11 mouse cellular contexts compared by ENCODE assay signal in the genomic region with DNA sequence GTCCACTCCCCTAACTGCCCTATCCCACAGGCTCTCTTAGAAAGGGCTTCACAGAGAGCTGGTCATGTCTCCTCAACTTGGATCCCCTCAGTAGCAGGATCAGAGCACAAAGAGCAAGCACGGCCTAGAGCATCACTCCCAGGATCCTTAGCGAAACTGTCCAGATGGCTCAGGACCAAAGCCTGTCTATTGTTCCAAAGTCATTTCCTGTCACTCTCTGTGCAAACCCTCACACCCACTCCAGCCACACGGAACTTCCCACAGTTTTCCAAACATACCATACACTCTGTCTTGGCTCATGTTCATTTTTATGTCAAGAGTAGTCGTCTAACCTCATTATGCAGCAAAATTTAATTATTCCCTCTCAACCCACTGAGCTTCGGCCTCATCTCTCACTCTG. TPM values are rescaled to one million over a fixed set of nuclear protein-coding genes. Genes with fewer than 3 reads are reported as not detected.
DNase-seq lines count a peak whose midpoint lies in the region; ATAC-seq lines count a peak whose summit lies in the region.
"Had no signal": no experiment of that assay in that cellular context is flagged by ENCODE, and none has a peak within 500 bp of the region (broad histone marks: within the 10 kb centered on the region; RNA-seq: fewer than 3 reads in every experiment).

No protein-coding gene starts in this region.

- H3K27me3 ChIP-seq in embryonic facial prominence, embryonic 15.5 days = no peaks in the 10 kb centered on the region
- H3K27me3 ChIP-seq in intestine, embryonic 15.5 days (replicated peaks) = no peaks in the 10 kb centered on the region
- H3K27me3 ChIP-seq in lung, embryonic 16.5 days (ENCODE audit: control insufficient read depth, insufficient read depth, low read depth, low read length) = no peaks in the 10 kb centered on the region
- H3K27me3 ChIP-seq: neural tube, embryonic 12.5 days had no signal

- no peak overlapping the region for H3K4me2 ChIP-seq in embryonic facial prominence, embryonic 15.5 days (replicated peaks)
- H3K4me2 ChIP-seq in intestine, embryonic 15.5 days (replicated peaks) = no peak overlapping the region
- H3K4me2 ChIP-seq in lung, embryonic 16.5 days (ENCODE audit: low read depth, low read length) = peak overlapping the region; percentile 34
- H3K4me2 ChIP-seq: neural tube, embryonic 12.5 days had no signal

- intact Hi-C loops in heart, postnatal 25 days (cut with DNase I) = loop anchor here (5.0 kb wide), 1 partner anchor 110 kb away; no protein-coding TSS in a partner anchor

- WGBS in embryonic facial prominence, embryonic 15.5 days = 41% methylated on average over 5 of the region's 5 CpGs
- WGBS in intestine, embryonic 15.5 days = 41% methylated on average over 5 of the region's 5 CpGs
- WGBS in lung, embryonic 16.5 days = 16% methylated on average over 5 of the region's 5 CpGs

- H3K27ac ChIP-seq in embryonic facial prominence, embryonic 15.5 days (replicated peaks) = peak overlapping the region; percentile 59
- no peak overlapping the region for H3K27ac ChIP-seq in intestine, embryonic 15.5 days
- H3K27ac ChIP-seq in lung, embryonic 16.5 days (ENCODE audit: low read length) = peak overlapping the region; percentile 78
- H3K27ac ChIP-seq: neural tube, embryonic 12.5 days had no signal

- ATAC-seq in embryonic facial prominence, embryonic 15.5 days (ENCODE audit: insufficient number of reproducible peaks, low FRiP score, low TSS enrichment, low read depth) = no peak
- 0 out of 2 replicates have a peak, but pooled peaks have one; percentile 28 for ATAC-seq in intestine, embryonic 15.5 days
- ATAC-seq in lung, embryonic 16.5 days (ENCODE audit: low read depth) = peak; percentile 85
- no peak for ATAC-seq in granulocyte monocyte progenitor cell, adult 5-6 weeks (replicated peaks; ENCODE audit: poor library complexity, severe bottlenecking)
- ATAC-seq: forebrain, postnatal 0 days had no signal

- H3K4me3 ChIP-seq in embryonic facial prominence, embryonic 15.5 days (replicated peaks) = no peak overlapping the region
- no peak overlapping the region for H3K4me3 ChIP-seq in intestine, embryonic 15.5 days (replicated peaks)
- H3K4me3 ChIP-seq in lung, embryonic 16.5 days (ENCODE audit: low read length) = no peak overlapping the region
- H3K4me3 ChIP-seq: neural tube, embryonic 12.5 days had no signal

- no peaks in the 10 kb centered on the region for H3K36me3 ChIP-seq in embryonic facial prominence, embryonic 15.5 days
- H3K36me3 ChIP-seq in intestine, embryonic 15.5 days = no peaks in the 10 kb centered on the region
- H3K36me3 ChIP-seq in lung, embryonic 16.5 days (ENCODE audit: control insufficient read depth, insufficient read depth, low read length) = no peaks in the 10 kb centered on the region
- H3K36me3 ChIP-seq: neural tube, embryonic 12.5 days had no signal

- no peaks in the 10 kb centered on the region for H3K9me3 ChIP-seq in embryonic facial prominence, embryonic 15.5 days (replicated peaks)
- no peaks in the 10 kb centered on the region for H3K9me3 ChIP-seq in intestine, embryonic 15.5 days
- H3K9me3 ChIP-seq in lung, embryonic 16.5 days (ENCODE audit: control insufficient read depth, low read length) = no peaks in the 10 kb centered on the region
- H3K9me3 ChIP-seq: neural tube, embryonic 12.5 days had no signal

- peak; percentile 98 for DNase-seq in heart, adult 11 months
- no peak for DNase-seq in heart, postnatal 25 days (ENCODE audit: low spot score)
- no peak for DNase-seq in yolk sac, embryonic 10.5 days (ENCODE audit: low spot score)
- DNase-seq in urinary bladder, adult 2 months (ENCODE audit: low spot score) = no peak
- DNase-seq: cerebellum, adult 2 months; forebrain, postnatal 0 days had no signal

- no peak overlapping the region for H3K9ac ChIP-seq in embryonic facial prominence, embryonic 15.5 days
- no peak overlapping the region for H3K9ac ChIP-seq in intestine, embryonic 15.5 days
- no peak overlapping the region for H3K9ac ChIP-seq in lung, embryonic 16.5 days (ENCODE audit: low read length)
- H3K9ac ChIP-seq: forebrain, postnatal 0 days; neural tube, embryonic 12.5 days had no signal

- H3K4me1 ChIP-seq in embryonic facial prominence, embryonic 15.5 days = peaks cover 24% of the 10 kb centered on the region
- 0 out of 2 replicates have a peak, but pooled peaks cover 6% of the 10 kb centered on the region for H3K4me1 ChIP-seq in intestine, embryonic 15.5 days (replicated peaks)
- H3K4me1 ChIP-seq in lung, embryonic 16.5 days (replicated peaks; ENCODE audit: control insufficient read depth, insufficient read depth, low read length) = peaks cover 39% of the 10 kb centered on the region

RNA-seq across cellular contexts. Expression of a gene that starts 40.6 kb away (rescaled TPM):
- 10 to 100 TPM; 47.3 to 47.7 TPM for total RNA-seq in heart, postnatal 25 days (2021)
- 128 and 144 TPM in 2 replicates for polyA plus RNA-seq in embryonic facial prominence, embryonic 15.5 days (2015; fragmentation: Nextera tagmentation; extraction: Ambion mirVana)
- 83.3 and 84.3 TPM in 2 replicates for polyA plus RNA-seq in intestine, embryonic 15.5 days (2015; fragmentation: Nextera tagmentation; extraction: Ambion mirVana)
- 129 and 130 TPM in 2 replicates for polyA plus RNA-seq in lung, embryonic 16.5 days (2015; fragmentation: Nextera tagmentation; extraction: Ambion mirVana)
- total RNA-seq in granulocyte monocyte progenitor cell, adult 5-6 weeks (2014; fragmentation: Nextera tagmentation) = 22.6 and 30.9 TPM in 2 replicates
- total RNA-seq in granulocyte monocyte progenitor cell, adult 5-6 weeks (2017) = 23.4 and 27.5 TPM in 2 replicates
- 50.3 and 56.1 TPM in 2 replicates for polyA plus RNA-seq in urinary bladder, adult 2 months (2012; rRNA removed)

Comparison
In these comparisons a context has a peak if more than half of its experiments do, and no peak if none do; other contexts are left out.
1. ATAC-seq: peak in intestine, embryonic 15.5 days (single experiment) and lung, embryonic 16.5 days (single experiment); none in embryonic facial prominence, embryonic 15.5 days (single experiment) and granulocyte monocyte progenitor cell, adult 5-6 weeks (single experiment).